Mouse (Mus musculus) cortical plate, adult 2 months (tissue): ENCODE data around the gene Spata4. TPM values are rescaled to one million over a fixed set of nuclear protein-coding genes. Genes with fewer than 3 reads are reported as not detected.

Experiments
- H3K27ac ChIP-seq: fragments of 200-500 bp; 2 replicates; pipeline ENCODE4 v1.5.1; 2012; ENCODE audit warnings: low read length, control low read depth, inconsistent platforms; ENCODE audit not compliant: insufficient read depth
- H3K4me1 ChIP-seq: fragments of 200-500 bp; 2 replicates; pipeline ENCODE4 v1.6.1; 2011; ENCODE audit warnings: low read length; ENCODE audit not compliant: control insufficient read depth, insufficient read depth
- H3K4me3 ChIP-seq: fragments of 200-500 bp; 2 replicates; pipeline ENCODE4 v1.5.1; 2011; ENCODE audit warnings: mild to moderate bottlenecking, low read length, control low read depth; ENCODE audit not compliant: insufficient read depth
- CTCF ChIP-seq: fragments of 200-500 bp; IDR thresholded peaks from 2 replicates; pipeline ENCODE4 v1.5.1; 2011; ENCODE audit warnings: mild to moderate bottlenecking, control low read depth, low read length; ENCODE audit not compliant: insufficient read depth; ENCODE audit errors: extremely low read depth
- POLR2A ChIP-seq: fragments of 200-500 bp; IDR thresholded peaks from 2 replicates; pipeline ENCODE4 v1.6.1; 2011; ENCODE audit warnings: mild to moderate bottlenecking, low read length, control low read depth; ENCODE audit not compliant: insufficient read depth; ENCODE audit errors: extremely low read depth
- polyA plus RNA-seq: library from polyadenylated mRNA; depleted of rRNA; stranded (reverse); fragments of >200 nt; gene quantifications from 2 replicates; pipeline ENCODE4 v1.2.3, GENCODE M21; 2012; rRNA removed

The Spata4 gene
- polyA plus RNA-seq: 0.09 and 0.13 TPM in 2 replicates

DNA sequence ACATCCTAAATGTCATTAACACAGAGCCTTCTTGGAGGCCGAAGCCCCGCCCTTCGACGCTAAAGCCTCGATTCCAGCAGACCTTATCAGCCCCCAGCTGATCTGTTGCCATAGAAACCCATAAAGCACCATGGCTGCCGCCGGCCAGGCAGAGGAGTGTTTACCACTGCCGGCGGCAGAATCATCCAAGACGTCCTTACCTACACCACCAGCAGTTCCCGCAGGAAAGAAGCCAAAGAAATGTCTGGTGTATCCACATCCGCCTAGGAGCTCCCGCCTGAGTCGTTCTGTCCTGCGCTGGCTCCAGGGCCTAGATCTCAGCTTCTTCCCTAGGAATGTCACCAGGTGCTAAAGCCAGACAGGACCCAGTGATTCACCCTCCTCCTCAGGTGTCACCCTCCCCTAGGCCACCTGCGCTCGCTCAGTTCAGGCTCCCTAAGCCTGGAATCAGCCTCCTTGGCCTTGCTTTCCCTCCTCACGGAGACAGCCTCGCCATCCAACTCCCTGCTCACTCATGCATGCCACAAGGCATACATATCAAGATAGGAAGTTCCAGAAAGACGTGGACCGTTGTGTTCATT is at the start of gene Spata4:
Gene Spata4, plus strand, starts transcription at position 111 of the 581 bp plus-strand sequence.
- TF ChIP-seq CTCF: no peak
- TF ChIP-seq POLR2A: no peak

DNA sequence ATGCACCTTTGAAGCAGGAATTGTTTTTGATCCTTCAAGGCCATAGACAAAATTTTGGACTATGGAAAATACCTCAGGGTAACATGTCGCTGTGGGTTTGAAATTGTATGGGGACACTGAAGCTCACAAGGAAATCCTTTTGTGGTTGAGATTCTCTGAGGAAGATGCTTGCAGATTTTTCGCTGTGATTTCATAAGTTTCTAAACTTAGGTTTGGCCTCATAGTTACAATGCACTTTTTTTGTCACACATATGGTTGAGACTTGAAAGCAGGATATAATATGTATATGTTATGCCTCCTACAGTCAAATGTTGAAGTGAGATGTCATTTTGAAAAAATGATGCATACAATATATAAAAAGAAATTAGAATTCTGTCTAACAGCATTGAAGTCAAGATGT is 45.7 kb upstream of the Spata4 start:
- no peak for TF ChIP-seq CTCF
- no peak for TF ChIP-seq POLR2A
- Histone ChIP-seq H3K4me3 (no peak overlapping the region), H3K27ac (no peak overlapping the region), H3K4me1 (no peaks in the 10 kb centered on the region; the same call in 1 of the 2 replicates)

More for the DNA sequence above, at the start of gene Spata4:
- H3K27ac ChIP-seq: peak within 1 kb of the TSS; percentile 63; the same call in 1 of the 2 replicates
- H3K4me1 ChIP-seq: peaks cover 7% of the 10 kb centered on the region
- H3K4me3 ChIP-seq: no peak within 1 kb of the TSS

- Histone ChIP-seq H3K4me1 (no peaks in the 10 kb centered on the region), H3K27ac (no peak overlapping the region), H3K4me3 (no peak overlapping the region)
- TF ChIP-seq POLR2A (no peak), CTCF (no peak)
These were observed 38.4 kb upstream of the Spata4 start for GRCm38 (mm10) chr8:54562137-54562536.

- no peak for TF ChIP-seq POLR2A
- no peak for TF ChIP-seq CTCF
- H3K27ac ChIP-seq: no peak overlapping the region
- no peaks in the 10 kb centered on the region for H3K4me1 ChIP-seq
- H3K4me3 ChIP-seq: no peak overlapping the region
These were observed 35.4 kb upstream of the Spata4 start for GRCm38 (mm10) chr8:54565181-54565580.

DNA sequence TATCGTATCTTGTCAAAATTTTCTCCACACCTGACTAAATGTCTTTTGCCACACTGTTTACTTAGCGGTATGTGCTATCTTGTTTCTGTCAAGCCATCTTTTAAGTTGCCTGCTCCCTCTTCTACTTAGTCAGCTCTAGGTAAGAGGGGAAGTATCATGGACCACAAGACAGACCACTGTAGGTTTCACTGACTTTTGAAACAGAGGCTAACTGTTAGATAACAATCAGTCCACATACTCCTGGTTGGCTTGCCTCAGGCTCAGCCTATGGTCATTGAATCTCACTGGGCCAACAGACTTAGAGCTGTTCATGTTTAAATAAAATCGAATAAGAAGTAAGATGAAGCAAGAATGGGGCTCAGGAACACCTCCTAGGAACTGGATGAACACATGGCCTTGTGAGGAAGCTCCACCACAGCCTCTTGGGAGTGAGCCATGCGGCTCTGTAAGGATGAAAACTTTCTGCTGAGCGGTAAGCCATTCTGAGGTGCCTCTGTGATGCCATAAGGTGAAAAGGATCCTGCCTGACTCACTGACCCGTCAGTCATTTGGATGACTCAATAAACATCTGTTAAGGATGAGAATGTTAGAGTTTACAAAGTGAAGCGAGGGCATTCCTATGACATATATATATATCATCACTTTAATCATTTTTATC is 34.8 kb upstream of the Spata4 start:
- H3K4me1 ChIP-seq: no peaks in the 10 kb centered on the region
- TF ChIP-seq POLR2A (no peak), CTCF (no peak)
- no peak overlapping the region for H3K4me3 ChIP-seq
- H3K27ac ChIP-seq: no peak overlapping the region

GRCm38 (mm10) chr8:54567168-54567567 is 33.4 kb upstream of the Spata4 start:
- no peak overlapping the region for H3K27ac ChIP-seq
- TF ChIP-seq POLR2A (no peak), CTCF (no peak)
- H3K4me3 ChIP-seq: no peak overlapping the region
- H3K4me1 ChIP-seq: no peaks in the 10 kb centered on the region; the same call in 1 of the 2 replicates

DNA sequence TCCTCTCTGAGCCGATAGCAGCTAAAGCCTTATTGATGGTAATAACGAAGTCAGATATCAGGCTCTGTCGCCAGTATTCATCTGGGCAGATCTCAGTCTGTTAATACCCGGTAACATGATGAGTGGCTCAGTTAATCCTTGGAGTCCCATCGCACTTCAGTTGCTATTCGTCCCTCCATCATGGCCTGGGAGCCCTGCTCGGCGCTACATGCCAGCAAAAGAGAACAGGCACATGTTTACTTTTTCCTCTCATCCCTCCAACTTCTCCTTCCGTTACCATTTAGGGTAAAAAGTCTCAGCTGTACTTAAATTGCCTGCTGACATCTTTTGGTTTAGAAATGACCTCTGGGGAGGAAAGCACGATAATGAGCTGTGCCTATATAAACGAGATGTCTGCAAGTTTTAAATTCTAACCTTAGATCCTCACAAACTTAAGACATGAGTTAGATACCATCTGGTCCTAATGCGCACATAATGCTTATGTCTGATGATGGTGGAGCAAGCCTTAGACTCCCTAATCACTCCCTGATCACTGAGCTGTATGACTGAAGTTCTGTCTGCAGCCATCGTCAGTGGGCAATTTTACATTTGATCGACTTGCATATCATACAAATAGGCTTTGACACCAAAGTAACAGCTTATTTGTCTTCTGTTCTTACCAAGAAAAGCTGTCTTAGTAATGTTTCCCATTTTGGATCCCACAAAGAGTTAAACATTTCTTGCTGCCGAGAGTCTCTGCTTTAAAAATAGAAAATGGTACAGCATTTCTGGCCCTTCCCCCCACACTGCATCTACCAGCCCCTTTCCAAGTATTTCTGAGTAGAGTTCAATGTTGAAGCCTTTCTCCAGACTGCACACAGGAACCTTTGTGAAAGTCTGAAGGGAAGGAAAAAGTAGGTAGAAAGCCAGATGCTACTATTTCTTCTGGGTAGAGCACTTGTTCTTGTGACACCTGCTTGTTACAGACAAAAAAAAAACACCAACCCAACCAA is 29.7 kb upstream of the Spata4 start:
- Histone ChIP-seq H3K4me3 (no peak overlapping the region), H3K4me1 (no peaks in the 10 kb centered on the region; the same call in 1 of the 2 replicates), H3K27ac (peak overlapping the region; percentile 23; the same call in 1 of the 2 replicates)
- TF ChIP-seq POLR2A: no peak
- TF ChIP-seq CTCF: no peak

DNA sequence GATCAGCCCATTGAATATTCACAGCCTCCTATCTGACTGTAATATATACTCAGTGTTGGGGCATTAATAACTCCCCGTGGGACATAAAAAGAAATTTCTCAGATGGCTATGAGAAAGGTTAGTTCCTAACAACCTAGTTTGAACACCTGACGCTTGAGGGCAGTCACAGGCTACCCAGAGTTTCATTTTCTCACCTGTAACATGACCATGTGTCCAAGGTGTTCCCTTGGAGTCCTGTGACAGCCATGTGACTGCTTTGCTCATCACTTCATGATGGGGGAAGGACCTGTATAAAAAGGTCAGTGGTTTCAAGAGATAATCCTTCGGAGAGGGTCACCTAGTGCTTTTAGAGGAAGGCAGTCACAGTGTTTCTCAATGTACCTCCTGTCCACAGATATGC is 19.1 kb upstream of the Spata4 start:
- TF ChIP-seq CTCF (no peak), POLR2A (no peak)
- Histone ChIP-seq H3K4me1 (no peaks in the 10 kb centered on the region), H3K27ac (no peak overlapping the region), H3K4me3 (no peak overlapping the region)

- Histone ChIP-seq H3K27ac (no peak overlapping the region), H3K4me3 (no peak overlapping the region), H3K4me1 (no peaks in the 10 kb centered on the region)
- TF ChIP-seq POLR2A (no peak), CTCF (no peak)
These were observed 17.7 kb upstream of the Spata4 start for GRCm38 (mm10) chr8:54582886-54583285.

DNA sequence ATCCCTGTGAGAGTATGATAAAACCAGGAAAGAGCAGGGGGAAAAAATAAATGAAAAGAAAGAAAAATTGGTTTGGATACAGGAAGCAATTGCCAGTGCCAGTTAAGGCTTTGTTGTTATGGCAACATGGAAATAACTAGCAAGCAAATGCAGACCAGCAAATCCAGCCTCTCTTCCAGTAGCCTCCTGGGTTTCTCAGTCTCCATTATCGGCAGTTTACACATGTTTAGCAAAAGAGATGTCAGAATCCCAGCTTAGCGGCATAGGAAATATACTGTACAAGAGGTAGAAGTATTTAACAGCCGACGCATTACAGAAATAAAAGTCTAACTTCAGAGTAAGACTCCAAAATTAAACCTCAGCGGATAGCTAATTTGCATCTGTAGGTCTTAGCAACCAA is 5.9 kb upstream of the Spata4 start:
- Histone ChIP-seq H3K4me3 (no peak overlapping the region), H3K4me1 (peaks cover 7% of the 10 kb centered on the region), H3K27ac (0 out of 2 replicates have a peak overlapping the region, but pooled peaks have one; percentile 28)
- TF ChIP-seq POLR2A (no peak), CTCF (no peak)
